Mouse (Mus musculus): ENCODE measurements at regions not wholly inside any gene's neighbourhood (a gene's known extent, or its start where the extent isn't known, plus 50 kb on each side); places are given as distances from the start of the nearest gene placed in this dataset.

- DNase-seq = no peak
These were observed 73.5 kb upstream of the Tspan5 start for GRCm38 (mm10) chr3:138668394-138669092.

GRCm38 (mm10) chr3:138675881-138676280, 66.1 kb upstream of the Tspan5 start:
- no peak for DNase-seq

- no peak for DNase-seq
These were observed 63.6 kb upstream of the Tspan5 start for GRCm38 (mm10) chr3:138678351-138678750.

DNA sequence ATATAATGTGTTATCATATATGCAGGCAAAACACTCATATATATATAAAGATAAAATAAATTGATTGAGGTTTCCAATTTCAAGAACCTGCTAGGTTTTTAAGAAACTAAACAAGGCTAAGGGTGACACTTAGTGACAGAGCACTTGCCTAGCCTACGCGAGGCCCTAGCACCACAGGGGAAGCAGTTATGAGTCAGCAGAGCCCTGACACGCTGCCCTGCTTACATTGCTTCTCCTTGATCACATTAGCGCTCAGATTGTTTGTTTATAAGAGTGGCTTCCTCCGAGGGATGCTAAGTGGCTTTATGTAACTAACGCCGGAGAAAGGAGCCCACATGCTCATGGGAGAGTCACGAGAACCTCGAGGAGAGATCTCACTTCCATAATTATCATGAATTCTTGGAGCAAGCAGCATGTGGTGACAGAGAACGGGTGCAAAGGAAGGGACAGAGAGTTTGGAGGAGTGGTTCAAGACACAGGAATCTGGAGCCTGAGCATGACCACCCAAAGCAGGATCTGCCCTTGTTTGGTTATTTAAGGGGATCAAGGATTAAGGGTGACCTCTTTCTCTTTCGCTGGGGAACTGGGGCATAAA, 55.3 kb upstream of the Tspan5 start:
- DNase-seq = no peak

GRCm38 (mm10) chr3:138688606-138689005, 53.4 kb upstream of the Tspan5 start:
- no peak for DNase-seq

All from cerebellum, adult 9-10 months (tissue).